Mouse (Mus musculus) testis, postnatal 10 days (tissue): ENCODE measurements around the gene Neurl4.

Source experiments
- DNase-seq: peaks from one replicate; pipeline ENCODE4 v3.0.0; 2021; ENCODE audit warnings: low spot score

Neurl4 gene

DNA sequence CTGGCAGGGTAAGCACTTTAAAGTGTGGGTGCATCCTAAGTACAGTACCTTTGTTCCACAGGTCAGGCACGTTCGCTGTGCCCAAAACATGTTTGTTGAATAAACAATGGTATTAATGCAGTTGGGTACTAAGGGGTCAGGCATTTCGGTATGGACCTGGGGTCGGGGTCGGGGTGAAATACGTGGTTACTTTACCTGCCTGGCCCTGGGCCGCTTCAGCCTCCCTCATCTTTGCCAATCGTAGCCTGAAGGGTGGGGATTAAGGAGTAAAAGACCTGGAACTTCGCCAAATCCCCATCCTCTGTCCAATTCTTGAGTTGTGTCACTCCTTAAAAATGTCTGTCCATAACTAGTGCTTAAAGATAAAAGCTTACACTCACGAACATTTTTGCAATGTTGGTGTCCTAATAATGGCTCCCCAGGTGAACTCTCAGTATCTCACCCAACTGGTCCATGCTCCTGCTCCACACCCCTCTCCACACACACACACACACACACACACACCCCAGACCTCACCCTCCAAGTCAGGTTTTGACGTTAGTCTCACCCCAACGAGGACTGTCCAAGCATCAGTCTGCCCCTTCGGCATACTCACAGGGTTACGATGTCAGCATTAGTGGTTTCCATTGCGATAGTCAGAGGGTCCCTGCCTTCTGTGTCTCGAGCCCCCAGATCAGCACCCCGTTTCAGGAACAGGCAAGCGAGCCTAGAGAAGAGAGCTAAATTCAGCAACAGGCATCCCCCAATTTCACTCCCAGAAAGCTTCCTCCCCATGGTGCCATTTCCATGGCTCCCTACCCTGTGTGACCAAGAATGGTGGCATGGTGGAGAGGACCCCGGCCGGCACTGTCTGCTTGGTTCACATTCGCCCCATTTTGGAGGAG lies 18.8 kb upstream of the Neurl4 start:
- DNase-seq, result no peak

DNA sequence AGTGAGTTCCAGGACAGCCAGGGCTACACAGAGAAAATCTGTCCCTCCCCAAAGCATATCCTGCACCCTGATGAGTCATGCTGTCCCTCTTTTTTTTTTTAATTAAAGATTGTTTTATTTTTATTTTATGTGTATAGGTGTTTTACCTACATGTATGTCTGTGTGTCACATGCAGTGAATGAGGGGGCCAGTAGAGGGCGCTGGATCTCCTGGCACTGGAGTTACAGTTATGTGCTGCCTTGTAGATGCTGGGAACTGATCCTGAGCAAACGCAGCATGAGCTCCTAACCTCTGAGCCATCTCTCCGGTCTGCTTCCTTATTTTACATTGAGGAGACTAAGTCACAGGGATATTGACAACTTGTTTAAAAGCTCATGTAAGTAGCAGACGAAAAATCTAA lies 17.8 kb upstream of the Neurl4 start:
- peak; percentile 70 for DNase-seq

DNA sequence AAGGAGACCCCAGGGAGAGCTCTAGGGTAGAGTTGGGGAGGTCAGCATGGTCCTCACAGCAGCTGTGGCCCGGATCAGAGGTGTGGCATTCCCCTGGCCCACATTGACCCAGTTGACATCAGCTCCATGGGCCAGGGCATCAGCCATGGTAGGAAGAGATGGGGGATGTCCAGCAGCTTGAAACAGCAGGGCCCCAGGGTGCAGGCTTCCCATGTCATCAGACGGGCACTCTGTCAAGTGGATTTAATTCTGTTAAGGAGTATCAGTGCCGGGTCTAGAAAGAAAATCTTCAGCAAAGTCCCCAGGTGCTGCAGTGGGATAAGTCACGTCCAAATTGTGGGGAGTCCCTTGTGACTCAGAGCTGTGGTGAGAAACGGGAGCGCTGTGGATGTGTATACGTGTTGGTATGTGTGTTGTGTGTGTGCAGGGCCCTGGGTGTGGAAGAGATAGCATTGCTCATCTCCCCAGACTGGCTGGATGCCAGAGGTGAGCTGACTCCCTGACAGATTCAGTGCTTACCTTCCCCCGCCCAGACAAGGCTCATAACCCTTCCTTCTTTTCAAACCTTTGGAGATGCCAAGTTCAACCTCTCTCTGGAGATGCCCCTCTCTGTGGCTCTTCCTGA lies 17.2 kb upstream of the Neurl4 start:
- no peak for DNase-seq

- no peak for DNase-seq
These were observed 16.6 kb upstream of the Neurl4 start for GRCm38 (mm10) chr11:69884240-69884639.

DNA sequence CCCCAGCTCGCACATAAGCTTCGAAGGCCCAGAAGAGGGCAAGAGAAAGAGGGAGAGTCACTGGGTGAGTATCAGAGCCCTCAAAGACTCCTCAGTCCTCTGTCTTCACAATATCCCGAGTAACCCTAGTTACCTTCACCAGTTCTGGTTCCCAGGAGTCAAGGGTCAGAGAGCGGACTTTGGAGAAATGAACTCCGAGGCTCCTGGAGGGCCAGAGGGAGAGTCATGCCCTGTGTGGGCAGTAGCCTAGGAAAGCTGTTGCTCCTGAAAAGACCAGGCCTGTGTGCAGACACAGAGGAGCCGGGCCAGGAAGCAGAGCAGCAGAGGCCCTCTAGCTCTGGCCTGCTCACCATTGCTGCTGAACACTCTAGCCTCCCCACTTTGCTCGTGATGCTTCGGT lies 16.2 kb upstream of the Neurl4 start:
- DNase-seq, result no peak

DNA sequence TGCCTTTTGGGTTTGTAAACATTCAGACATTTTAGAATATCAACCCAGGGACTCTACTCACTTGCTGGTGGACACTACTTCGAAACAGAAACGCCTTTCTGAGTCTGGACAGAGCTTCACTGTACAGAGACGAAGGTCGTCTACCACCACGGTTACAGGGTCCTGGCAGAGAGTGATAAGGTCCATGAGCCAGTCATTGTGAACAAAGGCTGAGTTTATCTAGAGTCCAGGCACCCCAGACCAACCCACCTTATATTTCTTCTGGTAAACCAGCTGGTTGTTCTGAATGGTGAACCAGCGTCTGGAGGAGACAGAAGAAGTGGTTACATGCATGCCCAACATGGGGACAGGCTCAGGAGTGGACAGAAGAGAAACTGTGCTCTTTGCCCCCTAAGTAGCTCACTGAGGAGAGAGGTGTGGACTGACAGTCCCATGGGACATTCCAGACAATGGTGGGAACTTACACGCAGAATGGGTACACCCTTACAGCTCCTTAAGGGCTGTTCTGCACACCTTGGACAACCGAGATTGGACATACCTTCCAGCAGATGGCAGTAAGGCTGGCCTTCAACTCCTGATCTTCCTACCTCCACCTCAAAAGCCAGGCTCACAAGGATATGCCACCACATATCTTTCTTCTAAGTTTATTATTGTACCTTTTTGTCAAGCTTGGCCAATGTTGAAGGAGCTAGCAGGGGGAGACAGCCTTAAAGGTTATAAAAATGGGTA lies 13.8 kb upstream of the Neurl4 start:
- no peak for DNase-seq

GRCm38 (mm10) chr11:69891482-69891881 lies 9.4 kb upstream of the Neurl4 start:
- DNase-seq, result peak; percentile 79

DNA sequence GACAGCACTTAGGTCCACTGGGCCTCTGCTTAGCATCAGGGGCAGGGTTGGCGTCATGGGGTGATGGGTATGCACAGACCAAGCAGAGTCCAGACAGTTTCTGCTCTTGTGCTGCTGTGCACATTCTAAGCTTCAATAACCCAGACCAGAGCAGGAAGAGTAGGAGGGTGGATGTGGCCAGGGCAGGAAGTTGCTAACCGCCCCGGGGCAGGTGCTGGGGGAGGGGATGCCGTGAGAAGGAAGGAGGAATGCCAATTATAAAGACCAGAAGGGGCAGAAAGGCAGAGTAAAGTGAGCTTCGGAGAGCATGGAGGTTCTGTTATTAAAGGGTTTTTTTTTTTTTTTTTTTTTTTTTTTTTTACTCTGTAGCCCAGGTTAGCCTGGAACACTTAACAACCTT lies 6.2 kb upstream of the Neurl4 start:
- DNase-seq, result no peak

- no peak for DNase-seq
These were observed 5.6 kb upstream of the Neurl4 start, which contains the start of gene Acap1 for GRCm38 (mm10) chr11:69895291-69895690. Gene Acap1, minus strand, starts transcription at chr11:69895539.

- DNase-seq, result no peak
These were observed 1.0 kb upstream of the Neurl4 start for GRCm38 (mm10) chr11:69899870-69900269.

GRCm38 (mm10) chr11:69901406-69901846 lies 554 bp downstream of the Neurl4 start:
- peak; percentile 90 for DNase-seq

DNA sequence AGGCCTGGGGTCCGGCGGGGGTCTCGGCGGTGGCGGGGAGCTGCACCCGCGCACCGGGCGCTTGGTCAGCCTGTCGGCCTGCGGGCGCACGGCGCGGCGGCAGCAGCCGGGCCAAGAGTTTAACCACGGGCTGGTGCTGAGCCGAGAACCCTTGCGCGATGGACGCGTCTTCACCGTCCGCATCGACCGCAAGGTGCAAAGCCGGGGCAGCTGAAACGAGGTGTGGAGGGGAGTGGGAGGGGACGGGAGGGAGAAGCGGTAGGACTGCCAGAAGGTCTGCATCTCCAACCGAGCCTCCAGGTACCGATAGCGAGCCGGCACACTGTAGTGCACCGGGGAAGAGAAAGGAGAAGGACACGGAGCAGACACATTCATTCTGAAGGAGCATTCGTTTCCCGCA lies 1.1 kb downstream of the Neurl4 start:
- no peak for DNase-seq

DNA sequence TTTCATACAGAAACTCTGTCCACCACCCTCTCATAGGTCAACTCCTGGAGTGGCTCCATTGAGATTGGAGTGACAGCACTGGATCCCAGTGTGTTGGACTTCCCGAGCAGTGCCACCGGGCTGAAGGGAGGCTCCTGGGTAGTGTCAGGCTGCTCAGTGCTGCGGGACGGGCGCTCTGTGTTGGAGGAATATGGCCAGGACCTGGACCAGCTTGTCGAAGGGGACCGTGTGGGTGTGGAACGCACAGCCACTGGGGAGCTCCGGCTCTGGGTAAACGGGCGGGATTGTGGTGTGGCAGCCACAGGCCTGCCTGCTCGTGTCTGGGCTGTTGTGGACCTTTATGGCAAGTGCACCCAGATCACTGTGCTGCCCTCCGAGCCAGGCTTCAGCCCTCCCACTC lies 2.1 kb downstream of the Neurl4 start:
- DNase-seq, result no peak

GRCm38 (mm10) chr11:69904311-69904710 lies 3.4 kb downstream of the Neurl4 start:
- DNase-seq, result no peak

DNA sequence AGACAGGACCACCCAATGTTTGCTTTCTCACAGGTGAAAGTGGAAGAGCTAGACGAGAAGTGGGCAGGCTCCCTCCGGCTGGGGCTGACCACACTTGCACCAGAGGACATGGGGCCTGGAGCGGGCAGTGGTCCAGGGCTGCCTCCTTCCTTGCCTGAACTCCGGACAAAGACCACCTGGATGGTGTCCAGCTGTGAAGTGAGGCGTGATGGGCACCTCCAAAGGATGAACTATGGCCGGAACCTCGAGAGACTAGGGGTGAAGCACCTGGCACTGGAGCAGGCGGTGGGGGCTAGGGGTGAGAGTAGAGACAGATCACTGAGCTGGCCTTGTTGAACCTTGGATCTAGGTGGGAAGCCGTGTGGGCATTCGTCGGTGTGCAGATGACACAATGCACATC lies 7.8 kb downstream of the Neurl4 start:
- no peak for DNase-seq

DNA sequence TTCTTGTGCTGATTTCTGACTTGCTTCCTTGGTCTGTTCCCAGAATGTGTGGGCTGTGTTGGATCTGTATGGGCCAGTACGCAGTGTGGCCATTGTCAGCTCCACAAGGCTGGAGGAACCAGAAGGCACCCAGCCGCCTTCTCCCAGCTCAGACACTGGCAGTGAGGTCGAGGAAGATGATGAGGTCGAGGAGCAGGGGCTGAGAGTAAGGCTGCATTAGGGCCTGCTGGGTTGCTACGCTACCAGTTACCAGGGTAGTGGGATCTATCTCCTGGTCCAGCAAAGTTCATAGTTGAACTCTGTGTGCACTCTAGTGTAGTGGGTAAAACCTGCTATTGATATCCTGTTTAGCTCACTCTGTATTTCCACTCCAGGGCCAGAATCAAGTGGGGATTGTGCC lies 8.3 kb downstream of the Neurl4 start:
- DNase-seq, result no peak

- no peak for DNase-seq
These were observed 9.3 kb downstream of the Neurl4 start for GRCm38 (mm10) chr11:69910177-69910576.

- DNase-seq, result no peak
These were observed 10.1 kb downstream of the Neurl4 start for GRCm38 (mm10) chr11:69910781-69911560.

DNA sequence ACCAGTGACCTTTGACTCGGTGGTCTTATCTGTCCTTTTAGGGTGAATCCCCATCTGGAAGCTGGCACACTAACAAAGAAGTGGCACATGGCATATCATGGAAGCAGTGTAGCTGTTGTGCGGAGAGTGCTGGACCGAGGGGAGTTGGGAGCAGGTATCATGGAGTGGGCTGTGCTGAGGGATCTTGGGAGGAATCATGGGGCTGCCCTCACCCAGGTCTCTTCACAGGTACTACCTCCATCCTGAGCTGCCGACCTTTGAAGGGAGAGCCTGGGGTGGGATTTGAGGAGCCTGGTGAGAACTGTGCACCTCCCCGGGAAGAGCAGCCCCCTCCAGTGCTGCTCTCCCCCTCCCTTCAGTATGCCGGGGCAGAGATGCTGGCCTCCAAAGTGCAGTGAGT lies 10.8 kb downstream of the Neurl4 start:
- no peak for DNase-seq

GRCm38 (mm10) chr11:69912716-69913530 lies 12.1 kb downstream of the Neurl4 start:
- no peak for DNase-seq
